Mouse (Mus musculus) kidney, adult 18-20 months (tissue): ENCODE results near the gene Wasf1.

Experiments used
- DNase-seq: peaks from one replicate; pipeline ENCODE4 v3.0.0; 2021

Wasf1 gene

DNA sequence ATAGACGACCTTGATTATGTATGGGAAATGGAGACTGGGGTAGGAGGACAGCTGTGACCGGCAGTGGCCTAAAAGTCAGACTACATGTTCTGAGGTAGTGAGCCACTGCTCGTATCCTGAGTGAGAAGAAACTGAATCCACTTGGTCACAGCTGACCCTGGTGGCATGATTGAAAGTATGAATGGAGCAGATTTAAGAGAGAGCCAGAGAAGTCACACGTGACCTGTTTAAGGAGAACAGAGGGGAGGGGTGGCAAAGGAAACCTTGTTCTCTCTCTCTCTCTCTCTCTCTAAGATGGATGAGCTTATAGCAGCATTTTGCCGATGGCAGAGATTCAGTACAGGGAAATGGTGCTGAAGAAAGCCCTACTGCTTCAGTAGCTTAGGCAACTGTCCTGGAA, 13.4 kb downstream of the Wasf1 start:
- no peak for DNase-seq

DNA sequence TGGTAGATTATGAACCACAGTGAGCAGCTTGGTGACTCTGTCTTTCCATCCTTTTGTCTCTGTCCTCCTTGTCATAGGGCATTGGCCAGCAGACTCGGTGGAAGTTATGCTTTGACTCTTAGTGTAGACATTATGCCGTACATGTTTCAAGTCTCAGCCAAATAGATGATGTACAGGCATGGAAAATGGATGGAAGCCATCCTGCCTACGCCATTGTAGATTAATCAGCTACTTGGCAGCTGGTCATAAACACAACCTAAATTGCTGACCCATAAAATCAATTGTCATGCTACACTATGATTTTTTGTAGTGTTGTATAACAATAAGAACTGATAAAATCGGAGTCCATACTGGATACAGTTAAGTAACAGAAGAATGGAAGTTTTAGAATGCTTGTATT, 18.5 kb downstream of the Wasf1 start:
- no peak for DNase-seq

- DNase-seq, result no peak
Observed at GRCm38 (mm10) chr10:40906131-40906530, 22.9 kb downstream of the Wasf1 start.

GRCm38 (mm10) chr10:40906802-40907201, 23.5 kb downstream of the Wasf1 start:
- no peak for DNase-seq

- DNase-seq, result no peak
Observed at GRCm38 (mm10) chr10:40908580-40908979, 25.3 kb downstream of the Wasf1 start.

- no peak for DNase-seq
Observed at GRCm38 (mm10) chr10:40910811-40911210, 27.5 kb downstream of the Wasf1 start.

GRCm38 (mm10) chr10:40915240-40915639, 32.0 kb downstream of the Wasf1 start:
- no peak for DNase-seq

DNA sequence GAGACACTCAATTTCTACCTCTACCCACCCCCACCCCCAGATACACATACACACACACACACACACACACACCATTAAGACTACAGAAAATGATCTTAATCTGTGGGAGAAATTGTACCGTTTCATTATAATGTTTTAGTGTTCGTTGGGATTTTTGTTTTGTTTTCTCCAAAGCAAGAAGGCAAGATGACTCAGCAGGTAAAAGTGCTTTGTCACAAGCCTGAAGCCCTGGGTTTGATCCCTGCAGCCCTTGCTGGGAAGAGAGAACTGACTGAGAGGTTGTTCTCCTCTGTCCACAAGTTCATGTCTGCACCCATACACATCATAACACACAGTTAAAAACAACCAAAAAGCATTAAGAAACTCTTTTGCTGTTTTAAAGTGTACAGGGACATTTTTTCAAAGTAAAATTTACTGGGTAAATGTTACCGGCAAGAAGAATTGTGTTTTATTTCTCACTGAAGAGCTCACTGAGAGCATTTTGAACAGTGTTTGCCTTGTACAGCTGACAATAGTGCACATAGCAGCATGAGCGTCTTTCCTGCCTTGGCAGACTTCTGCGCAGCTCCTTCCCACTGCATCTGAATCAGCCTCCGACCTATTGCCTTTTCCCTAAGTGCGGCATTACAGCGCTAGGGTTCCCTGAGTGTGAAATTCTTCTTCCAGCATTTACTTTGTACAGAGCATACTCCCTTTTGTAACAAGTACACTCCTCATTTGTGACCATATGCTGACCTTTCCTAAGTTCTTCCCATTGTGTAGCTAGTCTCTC, 35.6 kb downstream of the Wasf1 start:
- no peak for DNase-seq

DNA sequence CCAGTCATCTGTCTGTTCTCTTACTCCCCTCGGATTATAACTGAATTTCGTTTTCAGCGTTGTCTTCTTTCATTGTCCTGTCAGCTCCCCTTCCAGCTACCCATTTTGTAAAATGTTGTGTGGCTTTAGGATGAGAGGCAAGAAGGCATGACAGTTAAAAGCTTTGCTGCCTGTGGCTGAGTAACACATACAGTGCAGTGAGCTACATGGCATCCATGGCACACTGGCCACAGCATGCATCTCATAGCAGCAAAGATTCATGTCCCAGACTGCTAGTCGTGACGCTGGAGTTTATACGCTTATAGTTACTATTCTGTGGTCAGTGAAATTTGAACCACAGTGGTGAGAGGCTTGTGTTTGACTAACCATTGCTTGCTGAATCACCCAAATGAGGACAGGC, 36.2 kb downstream of the Wasf1 start:
- no peak for DNase-seq

DNA sequence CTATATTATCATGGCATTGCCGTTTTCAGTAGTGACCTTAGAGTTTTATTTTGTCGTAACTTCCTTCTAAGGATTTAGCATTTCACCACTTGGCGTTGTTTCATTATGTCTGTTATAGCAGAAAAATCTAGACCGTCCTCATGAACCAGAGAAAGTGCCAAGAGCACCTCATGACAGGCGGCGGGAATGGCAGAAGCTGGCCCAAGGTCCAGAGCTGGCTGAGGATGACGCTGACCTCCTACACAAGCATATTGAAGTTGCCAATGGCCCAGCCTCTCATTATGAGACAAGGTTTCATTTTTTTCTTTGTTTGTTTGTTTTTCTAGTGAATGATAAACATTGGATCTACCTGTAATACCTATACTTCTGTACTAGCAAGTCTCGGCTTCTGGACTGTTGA, 49.7 kb downstream of the Wasf1 start:
- no peak for DNase-seq

- no peak for DNase-seq
Observed at GRCm38 (mm10) chr10:40936160-40936726, 53.0 kb downstream of the Wasf1 start.

DNA sequence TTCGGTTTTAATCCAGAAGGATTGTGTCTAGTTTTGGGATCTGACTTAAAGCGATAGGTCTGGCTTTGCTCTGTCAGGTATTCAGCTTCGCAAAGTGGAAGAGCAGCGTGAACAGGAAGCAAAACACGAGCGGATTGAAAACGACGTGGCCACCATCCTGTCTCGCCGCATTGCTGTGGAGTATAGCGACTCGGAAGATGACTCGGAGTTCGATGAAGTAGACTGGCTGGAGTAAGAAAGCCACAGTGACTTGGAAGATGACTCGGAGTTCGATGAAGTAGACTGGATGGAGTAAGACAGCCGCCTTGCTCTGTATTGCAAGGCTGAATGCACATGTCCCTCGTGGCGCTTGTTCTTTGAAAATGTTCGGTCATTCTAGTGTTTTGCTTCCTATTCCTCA, 54.3 kb downstream of the Wasf1 start:
- no peak for DNase-seq

- no peak for DNase-seq
Observed at GRCm38 (mm10) chr10:40942688-40943087, 59.4 kb downstream of the Wasf1 start.

GRCm38 (mm10) chr10:40950176-40950575, 66.9 kb downstream of the Wasf1 start:
- DNase-seq, result no peak

DNA sequence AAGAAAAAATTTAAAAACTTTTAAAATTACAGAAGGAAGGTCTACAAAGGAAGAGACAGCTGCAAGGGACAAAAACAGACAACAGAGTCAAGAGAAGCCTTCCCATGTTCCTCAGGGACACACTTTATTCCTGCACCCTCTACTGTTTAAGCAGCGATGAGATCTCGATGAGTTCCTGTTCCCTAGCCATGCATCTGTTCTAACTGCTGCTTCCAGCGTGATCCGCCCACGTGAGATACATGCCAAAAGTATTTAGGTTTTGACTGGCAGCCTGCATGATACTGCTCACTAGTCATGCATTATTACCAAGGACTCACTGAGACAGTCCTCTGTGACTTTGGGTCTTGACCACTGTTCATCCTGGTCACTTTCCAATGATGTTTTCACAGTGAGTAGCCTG, 72.9 kb downstream of the Wasf1 start:
- no peak for DNase-seq

DNA sequence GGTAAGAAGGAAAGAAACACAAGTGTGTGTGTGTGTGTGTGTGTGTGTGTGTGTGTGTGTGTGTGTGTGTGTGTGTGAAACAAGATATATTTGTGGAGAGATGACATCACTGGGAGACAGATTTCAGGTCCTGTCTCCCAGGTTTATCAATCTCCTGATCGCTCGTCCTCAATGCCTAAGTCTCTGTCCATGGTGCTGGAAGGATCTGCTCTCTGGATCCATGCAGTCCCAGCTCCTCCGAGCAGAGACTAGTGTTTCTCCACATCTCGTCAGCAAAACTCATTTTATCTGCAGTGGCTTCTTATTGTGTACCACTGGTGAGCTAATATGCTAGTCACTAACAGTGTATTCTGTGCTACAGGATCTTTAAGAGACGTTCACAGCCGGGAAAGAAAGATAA, 78.1 kb downstream of the Wasf1 start:
- DNase-seq, result no peak

DNA sequence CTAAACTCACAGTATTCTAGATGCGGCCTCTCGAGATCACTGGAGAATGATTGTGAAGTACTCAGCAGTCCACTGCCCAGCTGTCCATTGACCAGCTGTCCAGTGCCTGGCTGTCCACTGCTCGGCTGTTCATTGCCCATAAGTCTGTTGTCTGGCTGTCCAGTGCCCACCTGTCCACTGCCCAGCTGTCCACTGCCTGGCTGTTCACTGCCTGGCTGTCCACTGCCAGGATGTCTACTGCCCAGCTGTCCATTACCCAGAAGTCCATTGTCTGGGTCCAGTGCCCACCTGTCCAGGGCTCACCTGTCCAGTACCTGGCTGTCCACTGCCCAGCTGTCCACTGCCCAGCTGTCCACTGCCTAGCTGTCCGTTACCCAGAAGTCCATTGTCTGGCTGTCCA, 78.7 kb downstream of the Wasf1 start:
- no peak for DNase-seq

- DNase-seq, result no peak
Observed at GRCm38 (mm10) chr10:40964546-40964945, 81.3 kb downstream of the Wasf1 start.

GRCm38 (mm10) chr10:40968551-40968950, 85.3 kb downstream of the Wasf1 start:
- no peak for DNase-seq

DNA sequence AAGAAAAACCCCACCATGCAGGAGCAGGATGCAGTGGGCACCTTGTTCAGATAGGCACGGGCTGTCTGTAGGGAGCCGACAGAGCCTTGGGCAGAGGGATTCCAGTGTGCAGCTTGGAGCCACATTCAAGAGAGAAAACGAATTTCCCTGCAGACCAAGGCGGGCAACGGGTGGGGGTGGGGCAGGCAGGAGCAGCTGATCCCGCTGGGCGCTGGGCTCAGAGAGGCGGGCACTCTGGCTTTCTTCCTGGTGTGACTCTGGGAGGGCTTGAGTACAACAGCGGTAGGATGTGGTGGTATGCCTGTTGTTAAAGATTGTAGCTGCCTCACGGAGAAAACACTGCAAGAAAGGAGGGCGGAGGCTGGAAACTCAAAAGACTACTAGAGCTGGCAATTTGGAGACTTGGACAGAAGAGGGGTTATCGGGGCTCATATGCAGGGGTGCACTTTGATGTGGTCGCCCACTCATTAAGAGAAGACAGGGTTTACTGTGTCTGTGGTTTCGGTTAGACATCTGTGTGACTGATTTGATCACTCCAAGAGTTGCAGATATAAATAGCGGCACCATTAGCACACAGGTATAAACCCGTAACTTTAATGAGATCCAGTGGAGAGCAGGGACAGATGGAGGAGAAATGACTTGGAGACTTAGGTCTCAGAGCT, 86.2 kb downstream of the Wasf1 start:
- no peak for DNase-seq

- DNase-seq, result no peak
Observed at GRCm38 (mm10) chr10:40970601-40971245, 87.4 kb downstream of the Wasf1 start.

DNA sequence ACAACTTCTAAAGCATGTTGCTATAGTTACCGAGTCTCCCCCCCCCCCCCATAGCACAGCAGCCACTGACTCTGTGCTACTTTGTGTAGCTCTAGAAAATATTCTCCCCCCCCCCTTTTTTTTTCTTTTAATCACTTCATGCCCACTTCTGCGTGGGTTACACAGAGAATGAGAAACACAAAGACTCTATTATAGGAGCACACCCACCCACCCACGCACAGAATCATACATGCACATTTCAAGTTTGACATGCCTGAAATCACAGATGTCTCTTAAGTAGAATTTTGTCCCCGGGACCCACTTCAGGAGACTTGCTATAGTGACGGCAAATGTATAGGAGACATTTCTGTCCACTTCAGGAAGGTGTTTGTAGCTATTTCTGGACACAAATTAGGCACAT, 88.0 kb downstream of the Wasf1 start:
- DNase-seq, result no peak

DNA sequence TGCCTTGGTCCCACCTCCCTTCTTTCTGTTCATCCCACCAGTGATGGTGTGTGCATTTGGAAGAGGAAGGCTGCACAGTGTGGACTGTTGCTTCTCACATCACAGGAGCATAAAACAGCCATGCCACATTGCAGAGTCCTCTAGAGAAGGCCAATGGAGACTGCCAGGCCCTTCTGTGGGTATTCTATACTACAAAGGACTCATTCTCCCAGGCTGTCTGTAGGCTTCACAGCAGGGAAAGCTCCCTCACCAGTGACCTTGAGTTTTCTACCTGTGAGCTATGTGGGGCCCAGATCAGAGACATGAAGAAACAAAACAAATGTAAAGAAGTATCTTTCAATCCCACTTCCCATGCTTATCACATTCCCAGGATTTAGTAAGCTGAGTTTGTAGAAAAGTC, 100.5 kb downstream of the Wasf1 start:
- DNase-seq, result no peak

- no peak for DNase-seq
Observed at GRCm38 (mm10) chr10:40984600-40984999, 101.3 kb downstream of the Wasf1 start.
